Mouse (Mus musculus) hindbrain, embryonic 10.5 days (tissue): ENCODE measurements around the gene Sik3. TPM values are rescaled to one million over a fixed set of nuclear protein-coding genes. Genes with fewer than 3 reads are reported as not detected.
A peak's percentile ranks its signal among the peaks of the same experiment; 100 is the strongest.

ENCODE experiments used
- DNase-seq: peaks from one replicate; pipeline ENCODE4 v3.0.0-alpha.2; 2017; ENCODE audit warnings: low spot score
- H3K27ac ChIP-seq: fragments of 300-500 bp; sonication (generic); 2 replicates; pipeline ENCODE4 v1.5.1; 2016; ENCODE audit warnings: mild to moderate bottlenecking, moderate library complexity
- H3K27me3 ChIP-seq: fragments of 300-500 bp; sonication (generic); 2 replicates; pipeline ENCODE4 v1.6.1; 2016; ENCODE audit warnings: mild to moderate bottlenecking; ENCODE audit not compliant: poor library complexity, insufficient read depth, severe bottlenecking
- H3K36me3 ChIP-seq: fragments of 300-500 bp; sonication (generic); 2 replicates; pipeline ENCODE4 v1.6.1; 2016; ENCODE audit warnings: mild to moderate bottlenecking, moderate library complexity
- H3K4me1 ChIP-seq: fragments of 300-500 bp; sonication (generic); replicated peaks from 2 replicates; pipeline ENCODE4 v1.6.1; 2016; ENCODE audit warnings: mild to moderate bottlenecking
- H3K4me3 ChIP-seq: fragments of 300-500 bp; sonication (generic); 2 replicates; pipeline ENCODE4 v1.5.1; 2016; ENCODE audit warnings: mild to moderate bottlenecking, moderate library complexity
- H3K9me3 ChIP-seq: fragments of 300-500 bp; sonication (generic); 2 replicates; pipeline ENCODE4 v1.6.1; 2016; ENCODE audit warnings: mild to moderate bottlenecking, moderate library complexity
- WGBS: fragments of 180-500 bp; shearing (Covaris S2); methylation state at CpG from one replicate; pipeline ENCODE4 v1.1.7; 2016; 5-methylcytosine and 5-hydroxymethylcytosine counted together
- polyA plus RNA-seq: library from polyadenylated mRNA; unstranded; fragments of >200 nt; fragmentation: Nextera tagmentation; extraction: Ambion mirVana; gene quantifications from 2 replicates; pipeline ENCODE4 v1.2.1, GENCODE M21; 2016

Sik3 gene
- polyA plus RNA-seq, 1 experiment from 2014 or later: 7.1 TPM

- no peaks in the 10 kb centered on the region for H3K4me1 ChIP-seq
- no peak for DNase-seq
- 85% methylated on average over 12 of the region's 12 CpGs for WGBS
- H3K9me3 ChIP-seq: no peaks in the 10 kb centered on the region
- no peak overlapping the region for H3K4me3 ChIP-seq
- H3K27ac ChIP-seq: no peak overlapping the region
- H3K27me3 ChIP-seq: no peaks in the 10 kb centered on the region
- peaks cover 73% of the 10 kb centered on the region for H3K36me3 ChIP-seq
Measured at GRCm38 (mm10) chr9:46196699-46197169, 184.1 kb downstream of the Sik3 start.

GRCm38 (mm10) chr9:46198461-46198860 lies 185.8 kb downstream of the Sik3 start:
- Histone ChIP-seq H3K4me3 (no peak overlapping the region), H3K27ac (no peak overlapping the region), H3K9me3 (no peaks in the 10 kb centered on the region), H3K4me1 (no peaks in the 10 kb centered on the region), H3K36me3 (peaks cover 88% of the 10 kb centered on the region), H3K27me3 (no peaks in the 10 kb centered on the region)
- no peak for DNase-seq
- WGBS: 92% methylated on average over 9 of the region's 9 CpGs

GRCm38 (mm10) chr9:46198936-46199335 lies 186.3 kb downstream of the Sik3 start:
- H3K27ac ChIP-seq: no peak overlapping the region
- peaks cover 91% of the 10 kb centered on the region for H3K36me3 ChIP-seq
- H3K4me3 ChIP-seq: no peak overlapping the region
- no peaks in the 10 kb centered on the region for H3K9me3 ChIP-seq
- WGBS: 91% methylated on average over 7 of the region's 7 CpGs
- no peak for DNase-seq
- H3K4me1 ChIP-seq: no peaks in the 10 kb centered on the region
- no peaks in the 10 kb centered on the region for H3K27me3 ChIP-seq

- peaks cover 91% of the 10 kb centered on the region for H3K36me3 ChIP-seq
- no peak overlapping the region for H3K4me3 ChIP-seq
- H3K27ac ChIP-seq: no peak overlapping the region
- DNase-seq: no peak
- WGBS: 94% methylated on average over 2 of the region's 2 CpGs
- no peaks in the 10 kb centered on the region for H3K9me3 ChIP-seq
- no peaks in the 10 kb centered on the region for H3K27me3 ChIP-seq
- no peaks in the 10 kb centered on the region for H3K4me1 ChIP-seq
Measured at GRCm38 (mm10) chr9:46199609-46200008, 187.0 kb downstream of the Sik3 start.

- WGBS: 84% methylated on average over 10 of the region's 10 CpGs
- H3K4me3 ChIP-seq: no peak overlapping the region
- H3K27me3 ChIP-seq: no peaks in the 10 kb centered on the region
- 0 out of 2 replicates have a peak, but pooled peaks cover 7% of the 10 kb centered on the region for H3K4me1 ChIP-seq
- no peaks in the 10 kb centered on the region for H3K9me3 ChIP-seq
- peaks cover 95% of the 10 kb centered on the region for H3K36me3 ChIP-seq
- no peak for DNase-seq
- H3K27ac ChIP-seq: no peak overlapping the region
Measured at GRCm38 (mm10) chr9:46206834-46207500, 194.3 kb downstream of the Sik3 start.

- no peaks in the 10 kb centered on the region for H3K9me3 ChIP-seq
- 81% methylated on average over 6 of the region's 6 CpGs for WGBS
- H3K27ac ChIP-seq: no peak overlapping the region
- H3K4me3 ChIP-seq: no peak overlapping the region
- DNase-seq: no peak
- H3K4me1 ChIP-seq: 0 out of 2 replicates have a peak, but pooled peaks cover 7% of the 10 kb centered on the region
- H3K27me3 ChIP-seq: no peaks in the 10 kb centered on the region
- peaks cover 95% of the 10 kb centered on the region for H3K36me3 ChIP-seq
Measured at GRCm38 (mm10) chr9:46207501-46207869, 194.9 kb downstream of the Sik3 start.

- no peak overlapping the region for H3K27ac ChIP-seq
- H3K9me3 ChIP-seq: no peaks in the 10 kb centered on the region
- 82% methylated on average over 13 of the region's 13 CpGs for WGBS
- H3K36me3 ChIP-seq: peaks cover 97% of the 10 kb centered on the region
- no peak for DNase-seq
- H3K4me3 ChIP-seq: no peak overlapping the region
- H3K4me1 ChIP-seq: 0 out of 2 replicates have a peak, but pooled peaks cover 7% of the 10 kb centered on the region
- no peaks in the 10 kb centered on the region for H3K27me3 ChIP-seq
Measured at GRCm38 (mm10) chr9:46208401-46208974, 195.9 kb downstream of the Sik3 start.

GRCm38 (mm10) chr9:46210473-46210872 lies 197.9 kb downstream of the Sik3 start:
- no peak for DNase-seq
- WGBS: 94% methylated on average over 12 of the region's 12 CpGs
- no peaks in the 10 kb centered on the region for H3K9me3 ChIP-seq
- H3K4me3 ChIP-seq: no peak overlapping the region
- 0 out of 2 replicates have a peak, but pooled peaks cover 7% of the 10 kb centered on the region for H3K4me1 ChIP-seq
- H3K27me3 ChIP-seq: no peaks in the 10 kb centered on the region
- H3K27ac ChIP-seq: no peak overlapping the region
- peaks cover 95% of the 10 kb centered on the region for H3K36me3 ChIP-seq

GRCm38 (mm10) chr9:46214276-46214675 lies 201.7 kb downstream of the Sik3 start:
- Histone ChIP-seq H3K4me3 (no peak overlapping the region), H3K9me3 (no peaks in the 10 kb centered on the region), H3K36me3 (peaks cover 67% of the 10 kb centered on the region), H3K27me3 (no peaks in the 10 kb centered on the region), H3K4me1 (no peaks in the 10 kb centered on the region; the same call in 1 of the 2 replicates), H3K27ac (no peak overlapping the region)
- DNase-seq: no peak
- 93% methylated on average over 4 of the region's 4 CpGs for WGBS

- DNase-seq: no peak
- Histone ChIP-seq H3K4me3 (no peak overlapping the region), H3K27me3 (no peaks in the 10 kb centered on the region), H3K27ac (no peak overlapping the region), H3K36me3 (peaks cover 68% of the 10 kb centered on the region), H3K4me1 (no peaks in the 10 kb centered on the region; the same call in 1 of the 2 replicates), H3K9me3 (no peaks in the 10 kb centered on the region)
- WGBS: 93% methylated on average over 10 of the region's 10 CpGs
Measured at GRCm38 (mm10) chr9:46214946-46215337, 202.3 kb downstream of the Sik3 start.

- H3K27me3 ChIP-seq: no peaks in the 10 kb centered on the region
- H3K36me3 ChIP-seq: peaks cover 68% of the 10 kb centered on the region
- H3K4me1 ChIP-seq: no peaks in the 10 kb centered on the region; the same call in 1 of the 2 replicates
- H3K27ac ChIP-seq: 0 out of 2 replicates have a peak overlapping the region, but pooled peaks have one; percentile 12
- DNase-seq: no peak
- 85% methylated on average over 11 of the region's 11 CpGs for WGBS
- H3K4me3 ChIP-seq: no peak overlapping the region
- no peaks in the 10 kb centered on the region for H3K9me3 ChIP-seq
Measured at GRCm38 (mm10) chr9:46215338-46216322, 203.0 kb downstream of the Sik3 start.

GRCm38 (mm10) chr9:46216744-46217470 lies 204.3 kb downstream of the Sik3 start:
- Histone ChIP-seq H3K27ac (no peak overlapping the region), H3K4me1 (no peaks in the 10 kb centered on the region; the same call in 1 of the 2 replicates), H3K4me3 (no peak overlapping the region), H3K9me3 (no peaks in the 10 kb centered on the region), H3K36me3 (peaks cover 68% of the 10 kb centered on the region), H3K27me3 (no peaks in the 10 kb centered on the region)
- 94% methylated on average over 13 of the region's 13 CpGs for WGBS
- no peak for DNase-seq
